Mouse (Mus musculus): ENCODE results near the gene Rnf114.

- TF ChIP-seq CTCF (IDR thresholded peaks at IDR 0.05; ENCODE audit: borderline replicate concordance, control insufficient read depth, extremely low read depth, insufficient read depth, low read length, poor library complexity) (no peak), POLR2A (IDR thresholded peaks at IDR 0.05; ENCODE audit: control insufficient read depth, extremely low read depth, insufficient read depth, low read length, poor library complexity) (no peak)
Measured at GRCm38 (mm10) chr2:167533880-167534279, 41.4 kb downstream of the Rnf114 start.

Measured in thymus, adult 2 months (tissue).